Comparison of ENCODE assay signal across 29 mouse cellular contexts in the genomic region with DNA sequence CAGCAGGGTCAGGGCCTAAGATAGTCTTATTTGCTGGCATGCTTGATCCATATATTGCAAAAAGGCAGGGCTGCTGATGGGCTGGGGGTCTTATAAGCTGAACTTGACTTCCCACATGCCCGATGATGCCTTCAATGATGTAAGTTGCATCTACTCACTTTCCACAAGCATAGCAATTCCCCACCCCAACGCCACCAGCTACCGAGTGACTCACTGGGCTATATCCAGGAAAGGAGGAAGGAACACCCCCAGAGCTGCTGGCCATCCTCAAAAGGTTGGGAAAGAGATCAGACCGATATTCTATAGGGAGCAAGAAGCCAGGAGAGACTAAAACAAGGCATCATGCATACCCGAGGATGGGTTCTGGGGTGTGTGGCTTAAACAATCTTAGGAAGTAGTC. TPM values are rescaled to one million over a fixed set of nuclear protein-coding genes. Genes with fewer than 3 reads are reported as not detected.
DNase-seq lines count a peak whose midpoint lies in the region; ATAC-seq and TF ChIP-seq lines count a peak whose summit lies in the region.
"Had no signal": no experiment of that assay in that cellular context is flagged by ENCODE, and none has a peak within 500 bp of the region (broad histone marks: within the 10 kb centered on the region; RNA-seq: fewer than 3 reads in every experiment).

No protein-coding gene starts in this region.

- DNase-seq in kidney, adult 2 months, result peak; percentile 21
- DNase-seq in kidney, adult 11 months, result no peak
- DNase-seq in 3T3-L1 (ENCODE audit: low read depth, low spot score) (peak; percentile 29), 416B (ENCODE audit: low read depth) (peak; percentile 46)
- no peak for DNase-seq in adrenal gland, postnatal 4 days (ENCODE audit: low spot score in 2 of 2)
- DNase-seq: adrenal gland, postnatal 10 days; cerebellum, adult 11-12 months; cerebellum, postnatal 25 days; embryo, embryonic 11 days; forebrain, postnatal 0 days; layer of hippocampus, postnatal 36 days; midbrain, embryonic 14.5 days; right cerebral cortex, postnatal 14 days; thymus, adult 18-20 months; thymus, postnatal 4 days had no signal

- H3K36me3 ChIP-seq in kidney, adult 2 months (ENCODE audit: control insufficient read depth, insufficient read depth, low read length), result no peaks in the 10 kb centered on the region
- H3K36me3 ChIP-seq in liver, embryonic 16.5 days (ENCODE audit: control insufficient read depth, insufficient read depth), result peaks cover 47% of the 10 kb centered on the region
- peaks cover 92% of the 10 kb centered on the region for H3K36me3 ChIP-seq in liver, embryonic 12.5 days
- H3K36me3 ChIP-seq: hindbrain, embryonic 15.5 days; neural tube, embryonic 13.5 days had no signal

- no peak overlapping the region for H3K9ac ChIP-seq in liver, embryonic 16.5 days (ENCODE audit: low read depth, low read length)
- no peak overlapping the region for H3K9ac ChIP-seq in liver, embryonic 12.5 days
- H3K9ac ChIP-seq: embryonic facial prominence, embryonic 15.5 days; forebrain, postnatal 0 days; hindbrain, embryonic 15.5 days; intestine, embryonic 15.5 days; limb, embryonic 15.5 days; lung, embryonic 15.5 days; neural tube, embryonic 13.5 days; stomach, embryonic 15.5 days had no signal

- H3K4me1 ChIP-seq in kidney, adult 2 months (ENCODE audit: control insufficient read depth, insufficient read depth, low read length), result no peaks in the 10 kb centered on the region; the same call in 1 of the 2 replicates
- no peaks in the 10 kb centered on the region for H3K4me1 ChIP-seq in liver, embryonic 16.5 days (ENCODE audit: control insufficient read depth, low read depth, low read length)
- H3K4me1 ChIP-seq in liver, embryonic 12.5 days, result no peaks in the 10 kb centered on the region
- H3K4me1 ChIP-seq: embryonic facial prominence, embryonic 15.5 days; forebrain, embryonic 10.5 days; hindbrain, embryonic 15.5 days; intestine, embryonic 15.5 days; limb, embryonic 15.5 days; lung, embryonic 15.5 days; neural tube, embryonic 13.5 days; stomach, embryonic 15.5 days had no signal

- H3K4me2 ChIP-seq in liver, embryonic 16.5 days (ENCODE audit: low read depth, low read length), result no peak overlapping the region
- no peak overlapping the region for H3K4me2 ChIP-seq in liver, embryonic 12.5 days
- H3K4me2 ChIP-seq: embryonic facial prominence, embryonic 15.5 days; hindbrain, embryonic 15.5 days; intestine, embryonic 15.5 days; limb, embryonic 15.5 days; lung, embryonic 15.5 days; neural tube, embryonic 13.5 days; stomach, embryonic 15.5 days had no signal

- H3K27ac ChIP-seq in kidney, adult 2 months (ENCODE audit: insufficient read depth, low read depth, low read length), result no peak overlapping the region
- no peak overlapping the region for H3K27ac ChIP-seq in liver, embryonic 16.5 days (ENCODE audit: low read length)
- H3K27ac ChIP-seq in liver, embryonic 12.5 days, result no peak overlapping the region
- H3K27ac ChIP-seq: embryonic facial prominence, embryonic 15.5 days; forebrain, embryonic 10.5 days; hindbrain, embryonic 15.5 days; intestine, embryonic 15.5 days; limb, embryonic 15.5 days; lung, embryonic 15.5 days; neural tube, embryonic 13.5 days; stomach, embryonic 15.5 days had no signal

- no peak for TF ChIP-seq POLR2A in kidney, adult 2 months (IDR thresholded peaks at IDR 0.05; ENCODE audit: low read depth, low read length)

- H3K4me3 ChIP-seq in kidney, adult 2 months (ENCODE audit: insufficient read depth, low read depth, low read length), result no peak overlapping the region
- H3K4me3 ChIP-seq in liver, embryonic 16.5 days (ENCODE audit: low read depth, low read length), result no peak overlapping the region
- H3K4me3 ChIP-seq in liver, embryonic 12.5 days, result no peak overlapping the region
- H3K4me3 ChIP-seq: embryonic facial prominence, embryonic 15.5 days; forebrain, embryonic 10.5 days; hindbrain, embryonic 15.5 days; intestine, embryonic 15.5 days; limb, embryonic 15.5 days; lung, embryonic 15.5 days; megakaryocyte, embryonic 14.5 days; neural tube, embryonic 13.5 days; stomach, embryonic 15.5 days had no signal

- no peak for TF ChIP-seq CTCF in kidney, adult 2 months (conservative IDR thresholded peaks at IDR 0.05; ENCODE audit: insufficient read depth, insufficient read length, low read depth, low read length)

- 71% methylated on average over 5 of the region's 5 CpGs for WGBS in kidney, adult 2 months
- 75% methylated on average over 5 of the region's 5 CpGs for WGBS in liver, embryonic 16.5 days (ENCODE audit: insufficient replicate concordance)
- WGBS in liver, embryonic 12.5 days (ENCODE audit: insufficient replicate concordance), result 78% methylated on average over 5 of the region's 5 CpGs

- H3K9me3 ChIP-seq in liver, embryonic 16.5 days (replicated peaks; ENCODE audit: control insufficient read depth, low read length), result no peaks in the 10 kb centered on the region
- H3K9me3 ChIP-seq in liver, embryonic 12.5 days (replicated peaks), result no peaks in the 10 kb centered on the region
- H3K9me3 ChIP-seq: embryonic facial prominence, embryonic 15.5 days; forebrain, embryonic 10.5 days; hindbrain, embryonic 15.5 days; intestine, embryonic 15.5 days; limb, embryonic 15.5 days; lung, embryonic 15.5 days; megakaryocyte, embryonic 14.5 days; neural tube, embryonic 13.5 days; stomach, embryonic 15.5 days had no signal

- 0 out of 2 replicates have a peak, but pooled peaks have one; percentile 21 for ATAC-seq in liver, embryonic 16.5 days (ENCODE audit: low read depth)
- no peak for ATAC-seq in liver, embryonic 12.5 days
- ATAC-seq: activated CD4-positive, CD25-positive, alpha-beta regulatory T cell, adult 4 months; CD4-positive, CD25-positive, alpha-beta regulatory T cell, adult 4 months; forebrain, postnatal 0 days; intestine, embryonic 15.5 days had no signal

- H3K27me3 ChIP-seq in kidney, adult 2 months (replicated peaks; ENCODE audit: control insufficient read depth, insufficient read depth, low read length), result no peaks in the 10 kb centered on the region
- no peaks in the 10 kb centered on the region for H3K27me3 ChIP-seq in liver, embryonic 16.5 days (ENCODE audit: control insufficient read depth, insufficient read depth, low read depth, low read length)
- H3K27me3 ChIP-seq in liver, embryonic 12.5 days (replicated peaks), result no peaks in the 10 kb centered on the region
- H3K27me3 ChIP-seq: embryonic facial prominence, embryonic 15.5 days; hindbrain, embryonic 15.5 days; intestine, embryonic 15.5 days; limb, embryonic 15.5 days; lung, embryonic 15.5 days; megakaryocyte, embryonic 14.5 days; neural tube, embryonic 13.5 days; stomach, embryonic 15.5 days had no signal

RNA-seq across cellular contexts. Expression of a gene that starts 15.6 kb away (rescaled TPM):
- 0.14 and 0.20 TPM in 2 replicates for polyA plus RNA-seq in kidney, adult 2 months (2012; rRNA removed)
- 25.5 and 28.5 TPM in 2 replicates for polyA plus RNA-seq in liver, embryonic 16.5 days (2015; fragmentation: Nextera tagmentation; extraction: Ambion mirVana)
- 59.6 and 60.2 TPM in 2 replicates for polyA plus RNA-seq in liver, embryonic 12.5 days (2016; fragmentation: Nextera tagmentation; extraction: Ambion mirVana)
- total RNA-seq in adrenal gland, postnatal 4 days (2021), result 10 to 100 TPM; 19.8 to 21.7 TPM
- total RNA-seq: gastrocnemius, adult 8-10 months had no signal

RNA-seq across cellular contexts. Expression of a gene that starts 15.7 kb away (rescaled TPM):
- 12.2 and 12.7 TPM in 2 replicates for polyA plus RNA-seq in kidney, adult 2 months (2012; rRNA removed)
- polyA plus RNA-seq in liver, embryonic 16.5 days (2015; fragmentation: Nextera tagmentation; extraction: Ambion mirVana), result 17.3 and 18.9 TPM in 2 replicates
- polyA plus RNA-seq in liver, embryonic 12.5 days (2016; fragmentation: Nextera tagmentation; extraction: Ambion mirVana), result 39.5 and 41.3 TPM in 2 replicates
- total RNA-seq in adrenal gland, postnatal 4 days (2021), result 10 to 100 TPM; 53.2 to 55.8 TPM

Comparison
In these comparisons a context has a peak if more than half of its experiments do, and no peak if none do; other contexts are left out.
1. DNase-seq: peak in kidney, adult 2 months (single experiment), 3T3-L1 (single experiment) and 416B (single experiment); none in kidney, adult 11 months (single experiment) and adrenal gland, postnatal 4 days (0 of 2).
2. RNA of a gene that starts 15.6 kb away (polyA plus RNA-seq): 59.6 to 60.2 TPM in liver, embryonic 12.5 days and 25.5 to 28.5 TPM in liver, embryonic 16.5 days; 0.14 to 0.20 TPM in kidney, adult 2 months; every median in the first group is over 10 times any median in the second.